In the genomic region with DNA sequence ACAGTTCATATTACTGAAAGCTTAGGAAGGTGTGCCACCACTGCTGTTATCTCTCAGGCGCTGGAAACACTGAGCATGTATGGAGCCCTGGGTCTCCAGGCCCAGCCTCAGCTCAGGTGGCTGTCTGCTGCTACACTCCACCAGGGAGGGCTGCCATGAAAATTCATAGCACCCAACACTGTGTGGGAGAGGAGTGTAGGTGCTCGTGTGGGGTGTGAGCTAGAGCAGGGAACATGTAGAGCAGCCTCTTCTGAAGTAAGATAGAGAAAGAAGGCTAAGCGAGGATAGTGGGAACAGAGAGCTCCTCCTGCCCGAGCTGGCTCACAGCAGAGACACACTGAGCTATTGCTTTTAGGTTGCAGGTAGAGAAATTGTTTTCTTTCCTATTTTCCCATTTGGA, we compare ENCODE assay signal across 35 mouse cellular contexts. TPM values are rescaled to one million over a fixed set of nuclear protein-coding genes. Genes with fewer than 3 reads are reported as not detected.
A peak's percentile ranks its signal among the peaks of the same experiment; 100 is the strongest.
DNase-seq lines count a peak whose midpoint lies in the region; ATAC-seq and TF ChIP-seq lines count a peak whose summit lies in the region.
"Had no signal": no experiment of that assay in that cellular context is flagged by ENCODE, and none has a peak within 500 bp of the region (broad histone marks: within the 10 kb centered on the region; RNA-seq: fewer than 3 reads in every experiment).

No protein-coding gene starts in this region.

- no peaks in the 10 kb centered on the region; the same call in 1 of the 2 replicates for H3K36me3 ChIP-seq in forebrain, embryonic 10.5 days (replicated peaks)
- H3K36me3 ChIP-seq: embryonic facial prominence, embryonic 12.5 days; heart, embryonic 12.5 days; intestine, embryonic 15.5 days; limb, embryonic 10.5 days; stomach, embryonic 15.5 days had no signal

- WGBS in forebrain, embryonic 10.5 days, result 90% methylated on average over 4 of the region's 4 CpGs

- H3K9me3 ChIP-seq in forebrain, embryonic 10.5 days, result no peaks in the 10 kb centered on the region
- H3K9me3 ChIP-seq: embryonic facial prominence, embryonic 12.5 days; forebrain, embryonic 13.5 days; heart, embryonic 12.5 days; hindbrain, embryonic 10.5 days; intestine, embryonic 15.5 days; limb, embryonic 10.5 days; midbrain, embryonic 10.5 days; stomach, embryonic 15.5 days had no signal

- intact Hi-C loops in left cerebral cortex, adult 2 months (cut with DNase I), result no loop called here

- no peaks in the 10 kb centered on the region for H3K27me3 ChIP-seq in forebrain, embryonic 10.5 days (ENCODE audit: poor library complexity, severe bottlenecking)
- H3K27me3 ChIP-seq: embryonic facial prominence, embryonic 12.5 days; forebrain, embryonic 13.5 days; heart, embryonic 12.5 days; intestine, embryonic 15.5 days; stomach, embryonic 15.5 days had no signal

- peak; percentile 48; the same call in 1 of the 2 replicates for ATAC-seq in megakaryocyte-erythroid progenitor cell, adult 5-6 weeks (replicated peaks; ENCODE audit: low FRiP score, low TSS enrichment, poor library complexity, severe bottlenecking)
- ATAC-seq: CD4-positive, CD25-positive, alpha-beta regulatory T cell, adult 4 months; forebrain, embryonic 13.5 days; hindbrain, embryonic 16.5 days; intestine, embryonic 15.5 days had no signal

- no peaks in the 10 kb centered on the region for H3K4me1 ChIP-seq in forebrain, embryonic 10.5 days
- H3K4me1 ChIP-seq: embryonic facial prominence, embryonic 12.5 days; heart, embryonic 12.5 days; hindbrain, embryonic 10.5 days; intestine, embryonic 15.5 days; midbrain, embryonic 10.5 days had no signal

- H3K27ac ChIP-seq in left cerebral cortex, adult 2 months, result peak overlapping the region; percentile 67
- no peak overlapping the region for H3K27ac ChIP-seq in forebrain, embryonic 10.5 days
- H3K27ac ChIP-seq: embryonic facial prominence, embryonic 12.5 days; forebrain, embryonic 13.5 days; hindbrain, embryonic 10.5 days; intestine, embryonic 15.5 days; limb, embryonic 10.5 days; macrophage; midbrain, embryonic 10.5 days; stomach, embryonic 15.5 days had no signal

- peak; percentile 26 for DNase-seq in layer of hippocampus, adult 9-11 months
- no peak for DNase-seq in layer of hippocampus, postnatal 36 days
- peak; percentile 80 for DNase-seq in brain, adult 2 months (ENCODE audit: low read depth, low spot score)
- peak; percentile 21 to 25 for DNase-seq in left cerebral cortex, adult 2 months (ENCODE audit: extremely low spot score in 1 of 2, low spot score in 2 of 2)
- DNase-seq in adrenal gland, postnatal 36 days, result no peak
- DNase-seq in forebrain, embryonic 10.5 days (ENCODE audit: extremely low spot score, low spot score), result no peak
- DNase-seq: adrenal gland, postnatal 25 days; cerebellum, adult 11 months; cerebellum, postnatal 10 days; gastrocnemius, postnatal 14 days; heart, adult 11 months; heart, postnatal 10 days; kidney, adult 8-10 months; kidney, postnatal 10 days; thymus, adult 2 months; thymus, postnatal 4 days had no signal

- TF ChIP-seq CTCF in left cerebral cortex, adult 2 months (IDR thresholded peaks at IDR 0.05), result no peak

- no peak overlapping the region for H3K4me3 ChIP-seq in left cerebral cortex, adult 2 months
- no peak overlapping the region for H3K4me3 ChIP-seq in forebrain, embryonic 10.5 days
- H3K4me3 ChIP-seq: embryonic facial prominence, embryonic 12.5 days; forebrain, embryonic 13.5 days; heart, embryonic 12.5 days; hindbrain, embryonic 10.5 days; intestine, embryonic 15.5 days; limb, embryonic 10.5 days; midbrain, embryonic 10.5 days; stomach, embryonic 15.5 days had no signal

RNA-seq across cellular contexts. Expression of a gene that starts 54.2 kb away (rescaled TPM):
- total RNA-seq in layer of hippocampus, postnatal 36 days (2021), result not detected
- not detected for total RNA-seq in left cerebral cortex, adult 2 months (2021)
- not detected in 2 replicates for total RNA-seq in megakaryocyte-erythroid progenitor cell, adult 5-6 weeks (2014; fragmentation: Nextera tagmentation)
- total RNA-seq in megakaryocyte-erythroid progenitor cell, adult 5-6 weeks (2017), result not detected in 2 replicates
- total RNA-seq in adrenal gland, postnatal 36 days (2021), result not detected
- polyA plus RNA-seq in forebrain, embryonic 10.5 days (2016; fragmentation: Nextera tagmentation; extraction: Ambion mirVana), result not detected in 2 replicates
- total RNA-seq: adrenal gland, postnatal 25 days; gastrocnemius, postnatal 14 days; heart, postnatal 10 days; layer of hippocampus, adult 18-20 months; liver, adult 2 months; midbrain, postnatal 0 days had no signal
- polyA plus RNA-seq: CD4-positive, CD25-positive, alpha-beta regulatory T cell, adult 4 months; embryonic facial prominence, embryonic 12.5 days; forebrain, embryonic 13.5 days; frontal cortex, adult 2 months; heart, embryonic 12.5 days; hindbrain, embryonic 10.5 days; hindbrain, embryonic 16.5 days; intestine, embryonic 15.5 days; limb, embryonic 10.5 days; liver, adult 2 months; liver, embryonic 16.5 days; lung, embryonic 16.5 days; macrophage; midbrain, embryonic 10.5 days; midbrain, postnatal 0 days; neural tube, embryonic 14.5 days; stomach, embryonic 15.5 days; thymus, adult 2 months had no signal

Comparison
In these comparisons a context has a peak if more than half of its experiments do, and no peak if none do; other contexts are left out.
1. DNase-seq: peak in layer of hippocampus, adult 9-11 months (single experiment), brain, adult 2 months (single experiment) and left cerebral cortex, adult 2 months (2 of 2); none in layer of hippocampus, postnatal 36 days (0 of 2), adrenal gland, postnatal 36 days (0 of 2) and forebrain, embryonic 10.5 days (single experiment).